ENCODE assay signal across 13 mouse cellular contexts in genomic region chr1:169422408-169422807, GRCm38 (mm10).
A peak's percentile ranks its signal among the peaks of the same experiment; 100 is the strongest.
DNase-seq lines count a peak whose midpoint lies in the region; ATAC-seq and TF ChIP-seq lines count a peak whose summit lies in the region.
"Had no signal": no experiment of that assay in that cellular context is flagged by ENCODE, and none has a peak within 500 bp of the region (broad histone marks: within the 10 kb centered on the region; RNA-seq: fewer than 3 reads in every experiment).

No protein-coding gene starts in this region.

- H3K4me3 ChIP-seq in forebrain, postnatal 0 days (ENCODE audit: low read depth, low read length), result no peak overlapping the region
- H3K4me3 ChIP-seq: heart, embryonic 15.5 days; liver, embryonic 15.5 days had no signal

- WGBS in forebrain, postnatal 0 days, result 58% methylated on average over 3 of the region's 3 CpGs

- no peak overlapping the region for H3K9ac ChIP-seq in forebrain, postnatal 0 days
- H3K9ac ChIP-seq: heart, embryonic 15.5 days; liver, embryonic 15.5 days had no signal

- no peaks in the 10 kb centered on the region for H3K36me3 ChIP-seq in forebrain, postnatal 0 days (ENCODE audit: insufficient read depth)
- H3K36me3 ChIP-seq: heart, embryonic 15.5 days; liver, embryonic 15.5 days had no signal

- H3K27ac ChIP-seq in forebrain, postnatal 0 days (ENCODE audit: low read depth, low read length), result peak overlapping the region; percentile 66
- H3K27ac ChIP-seq: heart, embryonic 15.5 days; liver, embryonic 15.5 days had no signal

- H3K9me3 ChIP-seq in forebrain, postnatal 0 days (ENCODE audit: low read length), result no peaks in the 10 kb centered on the region
- H3K9me3 ChIP-seq: heart, embryonic 15.5 days; liver, embryonic 15.5 days had no signal

- no peak overlapping the region for H3K4me2 ChIP-seq in forebrain, postnatal 0 days (ENCODE audit: low read depth)
- H3K4me2 ChIP-seq: heart, embryonic 15.5 days; liver, embryonic 15.5 days; midbrain, embryonic 11.5 days had no signal

- no peak for TF ChIP-seq CTCF in forebrain, postnatal 0 days (IDR thresholded peaks at IDR 0.05; ENCODE audit: low read depth)

- no peaks in the 10 kb centered on the region for H3K4me1 ChIP-seq in forebrain, postnatal 0 days (ENCODE audit: insufficient read depth)
- H3K4me1 ChIP-seq: heart, embryonic 15.5 days; liver, embryonic 15.5 days had no signal

- H3K27me3 ChIP-seq in forebrain, postnatal 0 days (ENCODE audit: insufficient read depth, low read length), result no peaks in the 10 kb centered on the region
- H3K27me3 ChIP-seq: heart, embryonic 15.5 days; liver, embryonic 15.5 days had no signal

- ATAC-seq in forebrain, postnatal 0 days, result peak; percentile 89

- DNase-seq in heart, adult 11 months, result peak; percentile 10
- DNase-seq in heart, adult 18-20 months, result no peak
- peak; percentile 71 for DNase-seq in forebrain, postnatal 0 days
- peak; percentile 48 to 49 for DNase-seq in layer of hippocampus, postnatal 36 days
- peak; percentile 69 to 83 for DNase-seq in right cerebral cortex, postnatal 36 days (ENCODE audit: low spot score in 2 of 2)
- no peak for DNase-seq in urinary bladder, postnatal 14 days (ENCODE audit: low spot score)
- no peak for DNase-seq in kidney, postnatal 14 days
- DNase-seq in kidney, postnatal 10 days, result no peak
- DNase-seq: adrenal gland, adult 2 months; kidney, postnatal 4 days had no signal

Comparison
In these comparisons a context has a peak if more than half of its experiments do, and no peak if none do; other contexts are left out.
1. DNase-seq: peak in heart, adult 11 months (single experiment), forebrain, postnatal 0 days (single experiment), layer of hippocampus, postnatal 36 days (2 of 2) and right cerebral cortex, postnatal 36 days (2 of 2); none in heart, adult 18-20 months (0 of 2), urinary bladder, postnatal 14 days (single experiment), kidney, postnatal 14 days (single experiment) and kidney, postnatal 10 days (single experiment).